Mouse (Mus musculus): ENCODE results near the gene Znhit1. TPM values are rescaled to one million over a fixed set of nuclear protein-coding genes. Genes with fewer than 3 reads are reported as not detected.

Gene Znhit1
- total RNA-seq, 2 experiments from 2014 or later: 50.4 to 54.9 TPM

- intact Hi-C loops (cut with DNase I): no loop called here
- DNase-seq: no peak
Observed at GRCm38 (mm10) chr5:136932956-136933355, 54.9 kb downstream of the Znhit1 start.

Small RNAs within 50 kb of the gene (microRNA-seq; reads per million reads assigned to microRNA genes)
- gene Mir702: 10.5 to 260 reads per million in 2 experiments

Other genes with a start within 250 kb of the Znhit1 start
- gene Col26a1, start 104.8 kb downstream of the Znhit1 start, total RNA-seq (2021): 1 to 10 TPM; 5.2 to 6.6 TPM
- gene Ift22, start 79.9 kb downstream of the Znhit1 start, total RNA-seq (2021): 10 to 100 TPM; 10.7 to 12.0 TPM
- 100 to 1,000 TPM; 166 to 167 TPM for gene Fis1, start 34.7 kb downstream of the Znhit1 start, total RNA-seq (2021)
- 10 to 100 TPM in 1 of 2 experiments, 1 to 10 TPM in 1; 8.9 to 11.2 TPM for gene Cldn15, start 21.4 kb downstream of the Znhit1 start, total RNA-seq (2021)
- 10 to 100 TPM; 40.3 to 42.2 TPM for gene Plod3, start 1.0 kb downstream of the Znhit1 start, total RNA-seq (2021)
- gene Vgf, start 38.4 kb upstream of the Znhit1 start, total RNA-seq (2021): not detected
- 10 to 100 TPM; 41.9 to 50.2 TPM for gene Ap1s1, start 58.1 kb upstream of the Znhit1 start, total RNA-seq (2021)
- 10 to 100 TPM; 12.5 TPM for gene Serpine1, start 84.2 kb upstream of the Znhit1 start, total RNA-seq (2021)
- gene Trim56, start 128.2 kb upstream of the Znhit1 start, total RNA-seq (2021): 10 to 100 TPM; 19.4 to 20.4 TPM
- not detected for gene Muc3, start 161.3 kb upstream of the Znhit1 start, total RNA-seq (2021)
- under 1 TPM; 0.56 to 0.62 TPM for gene Muc3a, start 224.4 kb upstream of the Znhit1 start, total RNA-seq (2021)